Mouse (Mus musculus): ENCODE results near the gene Gltp. TPM values are rescaled to one million over a fixed set of nuclear protein-coding genes. Genes with fewer than 3 reads are reported as not detected.

Gltp gene
- polyA plus RNA-seq, 2 experiments: 18.4 to 25.4 TPM

GRCm38 (mm10) chr5:114648728-114649311 is 42.0 kb downstream of the Gltp start:
- Histone ChIP-seq H3K9ac (replicated peaks) (no peak overlapping the region), H3K4me2 (ENCODE audit: low read depth) (no peak overlapping the region), H3K9me3 (ENCODE audit: control insufficient read depth, low read length) (no peaks in the 10 kb centered on the region), H3K27me3 (ENCODE audit: control insufficient read depth, insufficient read depth, low read length) (no peaks in the 10 kb centered on the region), H3K36me3 (replicated peaks; ENCODE audit: control insufficient read depth, insufficient read depth, low read depth) (no peaks in the 10 kb centered on the region), H3K4me1 (replicated peaks; ENCODE audit: control insufficient read depth in 2 of 2, insufficient read depth in 2 of 2, low read length in 1 of 2) (peaks cover 0 to 13% of the 10 kb centered on the region in 2 experiments; a peak in 2 of 4 replicates), H3K4me3 (ENCODE audit: insufficient read depth in 1 of 2, low read depth in 2 of 2, low read length in 2 of 2) (no peak overlapping the region), H3K27ac (no peak overlapping the region)
- WGBS (ENCODE audit: insufficient replicate concordance): 71% methylated on average over 11 of the region's 11 CpGs
- TF ChIP-seq EP300 (IDR thresholded peaks at IDR 0.05; ENCODE audit: low read depth): no peak
- no peak for TF ChIP-seq CTCF (IDR thresholded peaks at IDR 0.05; ENCODE audit: low read depth)
- ATAC-seq (ENCODE audit: insufficient read depth): no peak
- DNase-seq (ENCODE audit: low read depth in 3 of 3, low spot score in 3 of 3): no peak

GRCm38 (mm10) chr5:114647211-114647974 is 43.4 kb downstream of the Gltp start:
- peak overlapping the region; percentile 3; the same call in 1 of the 2 replicates for H3K9ac ChIP-seq (replicated peaks)
- DNase-seq (ENCODE audit: low read depth in 3 of 3, low spot score in 3 of 3) (peak in 2 of 3 experiments; percentile 6 to 19), ATAC-seq (ENCODE audit: insufficient read depth) (peak; percentile 71)
- no peaks in the 10 kb centered on the region for H3K9me3 ChIP-seq (ENCODE audit: control insufficient read depth, low read length)
- TF ChIP-seq EP300 (IDR thresholded peaks at IDR 0.05; ENCODE audit: low read depth) (no peak), CTCF (IDR thresholded peaks at IDR 0.05; ENCODE audit: low read depth) (no peak)
- H3K36me3 ChIP-seq (replicated peaks; ENCODE audit: control insufficient read depth, insufficient read depth, low read depth): no peaks in the 10 kb centered on the region
- peak overlapping the region; percentile 61 for H3K4me2 ChIP-seq (ENCODE audit: low read depth)
- peaks cover 0 to 13% of the 10 kb centered on the region in 2 experiments; a peak in 2 of 4 replicates for H3K4me1 ChIP-seq (replicated peaks; ENCODE audit: control insufficient read depth in 2 of 2, insufficient read depth in 2 of 2, low read length in 1 of 2)
- 4% methylated on average over 27 of the region's 27 CpGs for WGBS (ENCODE audit: insufficient replicate concordance)
- H3K4me3 ChIP-seq (ENCODE audit: insufficient read depth in 1 of 2, low read depth in 2 of 2, low read length in 2 of 2): peak overlapping the region; percentile 19 to 29
- no peaks in the 10 kb centered on the region for H3K27me3 ChIP-seq (ENCODE audit: control insufficient read depth, insufficient read depth, low read length)
- no peak overlapping the region for H3K27ac ChIP-seq

GRCm38 (mm10) chr5:114645916-114646315 is 44.9 kb downstream of the Gltp start:
- no peak for DNase-seq (ENCODE audit: low read depth in 3 of 3, low spot score in 3 of 3)
- peaks cover 0 to 13% of the 10 kb centered on the region in 2 experiments; a peak in 2 of 4 replicates for H3K4me1 ChIP-seq (replicated peaks; ENCODE audit: control insufficient read depth in 2 of 2, insufficient read depth in 2 of 2, low read length in 1 of 2)
- H3K9ac ChIP-seq (replicated peaks): no peak overlapping the region
- ATAC-seq (ENCODE audit: insufficient read depth): no peak
- no peak overlapping the region for H3K4me2 ChIP-seq (ENCODE audit: low read depth)
- TF ChIP-seq EP300 (IDR thresholded peaks at IDR 0.05; ENCODE audit: low read depth) (no peak), CTCF (IDR thresholded peaks at IDR 0.05; ENCODE audit: low read depth) (no peak)
- no peak overlapping the region for H3K27ac ChIP-seq
- no peaks in the 10 kb centered on the region for H3K9me3 ChIP-seq (ENCODE audit: control insufficient read depth, low read length)
- WGBS (ENCODE audit: insufficient replicate concordance): 71% methylated on average over 5 of the region's 5 CpGs
- H3K36me3 ChIP-seq (replicated peaks; ENCODE audit: control insufficient read depth, insufficient read depth, low read depth): no peaks in the 10 kb centered on the region
- H3K4me3 ChIP-seq (ENCODE audit: insufficient read depth in 1 of 2, low read depth in 2 of 2, low read length in 2 of 2): no peak overlapping the region
- H3K27me3 ChIP-seq (ENCODE audit: control insufficient read depth, insufficient read depth, low read length): no peaks in the 10 kb centered on the region

GRCm38 (mm10) chr5:114644918-114645317 is 45.9 kb downstream of the Gltp start:
- Histone ChIP-seq H3K27ac (no peak overlapping the region), H3K9me3 (ENCODE audit: control insufficient read depth, low read length) (no peaks in the 10 kb centered on the region), H3K4me3 (ENCODE audit: insufficient read depth in 1 of 2, low read depth in 2 of 2, low read length in 2 of 2) (no peak overlapping the region), H3K27me3 (ENCODE audit: control insufficient read depth, insufficient read depth, low read length) (no peaks in the 10 kb centered on the region), H3K36me3 (replicated peaks; ENCODE audit: control insufficient read depth, insufficient read depth, low read depth) (no peaks in the 10 kb centered on the region), H3K4me1 (replicated peaks; ENCODE audit: control insufficient read depth in 2 of 2, insufficient read depth in 2 of 2, low read length in 1 of 2) (peaks cover 0 to 13% of the 10 kb centered on the region in 2 experiments; a peak in 2 of 4 replicates), H3K4me2 (ENCODE audit: low read depth) (no peak overlapping the region), H3K9ac (replicated peaks) (no peak overlapping the region)
- 6% methylated on average over 6 of the region's 6 CpGs for WGBS (ENCODE audit: insufficient replicate concordance)
- no peak for TF ChIP-seq CTCF (IDR thresholded peaks at IDR 0.05; ENCODE audit: low read depth)
- TF ChIP-seq EP300 (IDR thresholded peaks at IDR 0.05; ENCODE audit: low read depth): no peak
- DNase-seq (ENCODE audit: low read depth in 3 of 3, low spot score in 3 of 3): no peak
- ATAC-seq (ENCODE audit: insufficient read depth): no peak

- ATAC-seq (ENCODE audit: insufficient read depth) (no peak), DNase-seq (ENCODE audit: low read depth in 3 of 3, low spot score in 3 of 3) (no peak)
- H3K9me3 ChIP-seq (ENCODE audit: control insufficient read depth, low read length): no peaks in the 10 kb centered on the region
- H3K27me3 ChIP-seq (ENCODE audit: control insufficient read depth, insufficient read depth, low read length): no peaks in the 10 kb centered on the region
- no peak overlapping the region for H3K27ac ChIP-seq
- H3K36me3 ChIP-seq (replicated peaks; ENCODE audit: control insufficient read depth, insufficient read depth, low read depth): no peaks in the 10 kb centered on the region
- no peak for TF ChIP-seq CTCF (IDR thresholded peaks at IDR 0.05; ENCODE audit: low read depth)
- H3K4me1 ChIP-seq (replicated peaks; ENCODE audit: control insufficient read depth in 2 of 2, insufficient read depth in 2 of 2, low read length in 1 of 2): 0 out of 4 replicates have a peak, but pooled peaks cover 0 to 1% of the 10 kb centered on the region in 2 experiments
- H3K4me2 ChIP-seq (ENCODE audit: low read depth): no peak overlapping the region
- H3K4me3 ChIP-seq (ENCODE audit: insufficient read depth in 1 of 2, low read depth in 2 of 2, low read length in 2 of 2): no peak overlapping the region
- 54% methylated on average over 10 of the region's 10 CpGs for WGBS (ENCODE audit: insufficient replicate concordance)
- no peak overlapping the region for H3K9ac ChIP-seq (replicated peaks)
Observed at GRCm38 (mm10) chr5:114640809-114641208, 50.0 kb downstream of the Gltp start.

Measured in liver, embryonic 14.5 days (tissue).